Mouse (Mus musculus) CD4-positive, CD25-positive, alpha-beta regulatory T cell, adult 4 months (primary cell): ENCODE results near the gene Taok3. TPM values are rescaled to one million over a fixed set of nuclear protein-coding genes. Genes with fewer than 3 reads are reported as not detected.

ENCODE experiments used
- ATAC-seq: one replicate; pipeline ENCODE4 v1.8.0; 2017
- polyA plus RNA-seq, 2 experiments: library from polyadenylated mRNA; unstranded; fragments of 100-300 nt; shearing (Covaris generic); gene quantifications; one replicate each; pipeline ENCODE4 v1.2.1; 2017

Taok3 gene
- polyA plus RNA-seq, 2 experiments from 2014 or later = 125 to 142 TPM

- no peak for ATAC-seq
Measured at GRCm38 (mm10) chr5:117184832-117185231, 64.9 kb downstream of the Taok3 start.

- ATAC-seq = no peak
Measured at GRCm38 (mm10) chr5:117185673-117186072, 65.7 kb downstream of the Taok3 start.

- no peak for ATAC-seq
Measured at GRCm38 (mm10) chr5:117192061-117192460, 72.1 kb downstream of the Taok3 start.

- no peak for ATAC-seq
Measured at GRCm38 (mm10) chr5:117193748-117194147, 73.8 kb downstream of the Taok3 start.

GRCm38 (mm10) chr5:117194672-117195071 lies 74.7 kb downstream of the Taok3 start:
- ATAC-seq = no peak

- no peak for ATAC-seq
Measured at GRCm38 (mm10) chr5:117196551-117196950, 76.6 kb downstream of the Taok3 start.

- no peak for ATAC-seq
Measured at GRCm38 (mm10) chr5:117198390-117198789, 78.5 kb downstream of the Taok3 start.

GRCm38 (mm10) chr5:117207286-117207685 lies 87.4 kb downstream of the Taok3 start:
- no peak for ATAC-seq

GRCm38 (mm10) chr5:117214016-117214415 lies 94.1 kb downstream of the Taok3 start:
- ATAC-seq = no peak

- no peak for ATAC-seq
Measured at GRCm38 (mm10) chr5:117231059-117231458, 111.1 kb downstream of the Taok3 start.

- no peak for ATAC-seq
Measured at GRCm38 (mm10) chr5:117236540-117236939, 116.6 kb downstream of the Taok3 start.

- no peak for ATAC-seq
Measured at GRCm38 (mm10) chr5:117239106-117239505, 119.2 kb downstream of the Taok3 start.

- no peak for ATAC-seq
Measured at GRCm38 (mm10) chr5:117240321-117240731, 120.4 kb downstream of the Taok3 start.

- no peak for ATAC-seq
Measured at GRCm38 (mm10) chr5:117240761-117241322, 120.9 kb downstream of the Taok3 start.

- no peak for ATAC-seq
Measured at GRCm38 (mm10) chr5:117241935-117242531, 122.1 kb downstream of the Taok3 start.

- no peak for ATAC-seq
Measured at GRCm38 (mm10) chr5:117242671-117243478, 122.9 kb downstream of the Taok3 start.

GRCm38 (mm10) chr5:117245170-117245569 lies 125.2 kb downstream of the Taok3 start:
- ATAC-seq = no peak

GRCm38 (mm10) chr5:117248351-117248750 lies 128.4 kb downstream of the Taok3 start:
- ATAC-seq = no peak

- no peak for ATAC-seq
Measured at GRCm38 (mm10) chr5:117250796-117251195, 130.9 kb downstream of the Taok3 start.

GRCm38 (mm10) chr5:117251763-117252162 lies 131.8 kb downstream of the Taok3 start:
- no peak for ATAC-seq

GRCm38 (mm10) chr5:117258276-117258675 lies 138.3 kb downstream of the Taok3 start:
- no peak for ATAC-seq

- no peak for ATAC-seq
Measured at GRCm38 (mm10) chr5:117263566-117263965, 143.6 kb downstream of the Taok3 start.

GRCm38 (mm10) chr5:117264701-117265100 lies 144.8 kb downstream of the Taok3 start:
- ATAC-seq = no peak

- ATAC-seq = no peak
Measured at GRCm38 (mm10) chr5:117267913-117268312, 148.0 kb downstream of the Taok3 start.
